Mouse (Mus musculus) heart, postnatal 0 days (tissue): ENCODE measurements around the gene Arhgap15. TPM values are rescaled to one million over a fixed set of nuclear protein-coding genes. Genes with fewer than 3 reads are reported as not detected.

Experiments
- ATAC-seq: fragments of 200-750 bp; cut with Nextera tagmentation; 2 replicates; pipeline ENCODE4 v1.8.0; 2017; ENCODE audit warnings: low read depth, moderate number of reproducible peaks, moderate library complexity; ENCODE audit not compliant: insufficient read depth
- DNase-seq: peaks from one replicate; pipeline ENCODE4 v3.0.0-alpha.2; 2016; ENCODE audit warnings: low spot score
- H3K27ac ChIP-seq: fragments of 300-500 bp; sonication (generic); 2 replicates; pipeline ENCODE4 v1.5.1; 2014; ENCODE audit warnings: low read depth, mild to moderate bottlenecking
- H3K27me3 ChIP-seq: fragments of 300-500 bp; sonication (generic); 2 replicates; pipeline ENCODE4 v1.6.1; 2014; ENCODE audit warnings: low read length, mixed read lengths; ENCODE audit not compliant: control insufficient read depth, insufficient read depth
- H3K36me3 ChIP-seq: fragments of 300-500 bp; sonication (generic); replicated peaks from 2 replicates; pipeline ENCODE4 v1.6.1; 2014; ENCODE audit warnings: low read length, mixed read lengths; ENCODE audit not compliant: control insufficient read depth, insufficient read depth
- H3K4me1 ChIP-seq: fragments of 300-500 bp; sonication (generic); 2 replicates; pipeline ENCODE4 v1.6.1; 2014; ENCODE audit warnings: antibody characterized with exemption; ENCODE audit not compliant: control insufficient read depth, insufficient read depth
- H3K4me2 ChIP-seq: fragments of 300-500 bp; sonication (generic); 2 replicates; pipeline ENCODE4 v1.6.1; 2014; ENCODE audit warnings: low read depth, mild to moderate bottlenecking, low read length, moderate library complexity
- H3K4me3 ChIP-seq: fragments of 300-500 bp; sonication (generic); 2 replicates; pipeline ENCODE4 v1.5.1; 2014; ENCODE audit warnings: low read depth, low read length
- H3K9ac ChIP-seq: fragments of 300-500 bp; sonication (generic); replicated peaks from 2 replicates; pipeline ENCODE4 v1.6.1; 2014; ENCODE audit warnings: low read depth, low read length, mixed read lengths
- H3K9me3 ChIP-seq: fragments of 300-500 bp; sonication (generic); replicated peaks from 2 replicates; pipeline ENCODE4 v1.6.1; 2016; ENCODE audit warnings: low read length; ENCODE audit not compliant: control insufficient read depth
- CTCF ChIP-seq: IDR thresholded peaks from 2 replicates; pipeline ENCODE4 v1.5.1; 2016; ENCODE audit warnings: antibody characterized with exemption, control low read depth, low read depth
- EP300 ChIP-seq: IDR thresholded peaks from 2 replicates; pipeline ENCODE4 v1.6.1; 2016; ENCODE audit warnings: antibody characterized with exemption, low read depth
- WGBS: fragments of 180-500 bp; shearing (Covaris S2); extraction: QIAGEN DNeasy Blood & Tissue Kit; methylation state at CpG from one replicate; pipeline ENCODE4 v1.1.7; 2014; 5-methylcytosine and 5-hydroxymethylcytosine counted together
- polyA plus RNA-seq: library from polyadenylated mRNA; unstranded; fragments of >200 nt; fragmentation: Nextera tagmentation; extraction: Ambion mirVana; gene quantifications from 2 replicates; pipeline ENCODE4 v1.2.1, GENCODE M21; 2015
- total RNA-seq: library from RNA; depleted of rRNA; stranded (reverse); fragments of >200 nt; gene quantifications from 2 replicates; pipeline ENCODE4 v1.2.3, GENCODE M21; 2014; ENCODE audit warnings: low replicate concordance

The Arhgap15 gene
- total and polyA plus RNA-seq, 2 experiments from 2014 or later, result 0.46 to 1.7 TPM

GRCm38 (mm10) chr2:44068151-44068840 lies 319.7 kb downstream of the Arhgap15 start:
- H3K4me3 ChIP-seq, result no peak overlapping the region
- no peaks in the 10 kb centered on the region for H3K9me3 ChIP-seq
- WGBS, result 62% methylated on average over 7 of the region's 7 CpGs
- H3K4me1 ChIP-seq, result no peaks in the 10 kb centered on the region
- H3K9ac ChIP-seq, result no peak overlapping the region
- no peak overlapping the region for H3K4me2 ChIP-seq
- no peak overlapping the region for H3K27ac ChIP-seq
- no peaks in the 10 kb centered on the region for H3K36me3 ChIP-seq
- DNase-seq, result no peak
- TF ChIP-seq EP300 (no peak), CTCF (no peak)
- ATAC-seq, result no peak
- H3K27me3 ChIP-seq, result no peaks in the 10 kb centered on the region

GRCm38 (mm10) chr2:44068906-44069305 lies 320.3 kb downstream of the Arhgap15 start:
- no peak overlapping the region for H3K4me3 ChIP-seq
- H3K4me2 ChIP-seq, result no peak overlapping the region
- H3K27ac ChIP-seq, result no peak overlapping the region
- no peaks in the 10 kb centered on the region for H3K27me3 ChIP-seq
- H3K4me1 ChIP-seq, result no peaks in the 10 kb centered on the region
- no peak for TF ChIP-seq EP300
- TF ChIP-seq CTCF, result no peak
- H3K9me3 ChIP-seq, result no peaks in the 10 kb centered on the region
- WGBS, result 68% methylated on average over 2 of the region's 2 CpGs
- DNase-seq, result no peak
- H3K36me3 ChIP-seq, result no peaks in the 10 kb centered on the region
- ATAC-seq, result no peak
- no peak overlapping the region for H3K9ac ChIP-seq

- DNase-seq (no peak), ATAC-seq (no peak)
- Histone ChIP-seq H3K27me3 (no peaks in the 10 kb centered on the region), H3K9me3 (no peaks in the 10 kb centered on the region), H3K4me2 (no peak overlapping the region), H3K27ac (no peak overlapping the region), H3K4me1 (no peaks in the 10 kb centered on the region), H3K36me3 (no peaks in the 10 kb centered on the region), H3K9ac (no peak overlapping the region), H3K4me3 (no peak overlapping the region)
- TF ChIP-seq CTCF (no peak), EP300 (no peak)
Observed at GRCm38 (mm10) chr2:44076570-44076969, 327.9 kb downstream of the Arhgap15 start.

GRCm38 (mm10) chr2:44080530-44080929 lies 331.9 kb downstream of the Arhgap15 start:
- no peak for TF ChIP-seq EP300
- TF ChIP-seq CTCF, result no peak
- H3K9ac ChIP-seq, result no peak overlapping the region
- ATAC-seq, result no peak

GRCm38 (mm10) chr2:44081241-44081640 lies 332.6 kb downstream of the Arhgap15 start:
- 80% methylated on average over 4 of the region's 4 CpGs for WGBS
- no peaks in the 10 kb centered on the region for H3K4me1 ChIP-seq
- no peak overlapping the region for H3K4me2 ChIP-seq
- TF ChIP-seq CTCF (no peak), EP300 (no peak)
- H3K9me3 ChIP-seq, result no peaks in the 10 kb centered on the region
- H3K27me3 ChIP-seq, result no peaks in the 10 kb centered on the region
- no peaks in the 10 kb centered on the region for H3K36me3 ChIP-seq
- ATAC-seq, result no peak
- no peak for DNase-seq
- H3K4me3 ChIP-seq, result no peak overlapping the region
- H3K9ac ChIP-seq, result no peak overlapping the region
- no peak overlapping the region for H3K27ac ChIP-seq

More at GRCm38 (mm10) chr2:44080530-44080929, 331.9 kb downstream of the Arhgap15 start:
- H3K4me3 ChIP-seq, result no peak overlapping the region
- H3K4me1 ChIP-seq, result no peaks in the 10 kb centered on the region
- DNase-seq, result no peak
- WGBS, result 84% methylated on average over 6 of the region's 6 CpGs
- H3K4me2 ChIP-seq, result no peak overlapping the region
- H3K27me3 ChIP-seq, result no peaks in the 10 kb centered on the region
- H3K36me3 ChIP-seq, result no peaks in the 10 kb centered on the region
- no peak overlapping the region for H3K27ac ChIP-seq
- no peaks in the 10 kb centered on the region for H3K9me3 ChIP-seq

GRCm38 (mm10) chr2:44084471-44084870 lies 335.8 kb downstream of the Arhgap15 start:
- 25% methylated on average over 2 of the region's 2 CpGs for WGBS
- no peak for TF ChIP-seq EP300
- TF ChIP-seq CTCF, result no peak
- Histone ChIP-seq H3K4me1 (no peaks in the 10 kb centered on the region), H3K9me3 (no peaks in the 10 kb centered on the region), H3K27me3 (no peaks in the 10 kb centered on the region), H3K4me3 (no peak overlapping the region), H3K4me2 (no peak overlapping the region), H3K27ac (no peak overlapping the region), H3K36me3 (no peaks in the 10 kb centered on the region), H3K9ac (no peak overlapping the region)
- ATAC-seq, result no peak
- DNase-seq, result no peak
